Mouse (Mus musculus): ENCODE data around the gene Ak1.

GRCm38 (mm10) chr2:32644083-32644482, 22.5 kb downstream of the Ak1 start:
- TF ChIP-seq CTCF (IDR thresholded peaks at IDR 0.05; ENCODE audit: borderline replicate concordance, insufficient read depth, low read length) (no peak), POLR2A (IDR thresholded peaks at IDR 0.05; ENCODE audit: low read depth, low read length) (no peak)

All from embryonic fibroblast, embryonic 13.5 days (primary cell).